Mouse (Mus musculus) kidney, postnatal 14 days (tissue): ENCODE measurements around the gene Szrd1.

Experiments
- DNase-seq: peaks from one replicate; pipeline ENCODE4 v3.0.0; 2022; ENCODE audit warnings: mixed read lengths

Szrd1 gene

DNA sequence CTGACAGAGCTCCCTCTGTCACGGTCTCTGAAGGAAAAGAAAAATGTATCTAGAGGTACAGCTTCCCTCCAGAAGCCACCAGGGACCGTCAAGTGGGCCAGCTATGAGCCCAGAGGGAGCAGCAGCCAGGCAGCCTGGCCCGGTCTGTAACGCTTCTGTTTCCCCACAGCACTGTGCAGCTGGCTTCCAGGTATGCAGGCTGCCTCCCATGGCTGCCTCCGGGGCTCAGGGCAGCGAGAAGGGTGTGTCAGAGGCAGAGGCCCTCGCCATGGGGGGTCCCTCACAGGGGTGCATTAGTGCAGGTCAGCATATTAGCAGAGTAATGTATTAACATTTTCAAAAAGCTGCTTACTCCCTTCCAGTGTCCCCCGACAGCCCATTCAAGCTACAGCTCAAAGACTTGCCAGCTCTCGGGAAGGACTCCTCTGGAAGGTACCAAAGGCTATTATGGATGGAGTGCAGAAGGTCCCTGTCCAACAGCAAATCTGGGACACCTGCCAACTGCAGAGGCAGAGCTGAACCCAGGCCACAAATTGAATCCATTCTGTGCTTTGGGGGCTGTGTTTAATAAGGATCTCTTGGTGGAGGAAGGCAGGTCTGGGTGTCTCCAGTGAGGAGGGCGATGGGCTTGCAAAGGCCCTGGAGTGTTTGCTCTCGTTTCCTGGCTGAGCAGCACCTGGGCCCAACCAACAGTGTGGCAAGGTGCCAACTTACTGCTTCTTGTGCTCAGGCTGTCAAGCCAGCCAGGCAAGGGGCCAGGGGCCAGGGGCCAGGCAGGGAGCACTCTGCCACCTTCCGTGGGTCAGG is 72.7 kb downstream of the Szrd1 start:
- DNase-seq, result peak; percentile 89

DNA sequence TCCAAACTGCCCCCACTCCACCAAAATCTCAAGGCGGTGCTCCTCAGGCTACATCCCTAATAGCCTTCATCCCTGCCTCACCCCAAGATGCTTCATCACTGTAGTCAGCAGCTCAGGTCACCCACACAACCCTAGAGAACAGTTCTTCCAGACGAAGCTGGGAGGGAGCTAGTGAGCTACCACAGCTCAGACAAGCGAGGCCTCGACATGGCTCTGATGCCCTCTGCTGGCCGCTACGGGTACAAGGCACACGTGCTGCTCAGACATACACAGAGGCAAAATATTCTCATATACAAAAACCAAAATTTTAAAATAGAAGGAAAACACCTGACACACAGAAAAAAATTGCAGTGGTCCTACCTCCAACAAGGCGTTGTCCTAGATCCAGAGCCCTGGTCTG is 74.5 kb downstream of the Szrd1 start:
- peak; percentile 89 for DNase-seq

DNA sequence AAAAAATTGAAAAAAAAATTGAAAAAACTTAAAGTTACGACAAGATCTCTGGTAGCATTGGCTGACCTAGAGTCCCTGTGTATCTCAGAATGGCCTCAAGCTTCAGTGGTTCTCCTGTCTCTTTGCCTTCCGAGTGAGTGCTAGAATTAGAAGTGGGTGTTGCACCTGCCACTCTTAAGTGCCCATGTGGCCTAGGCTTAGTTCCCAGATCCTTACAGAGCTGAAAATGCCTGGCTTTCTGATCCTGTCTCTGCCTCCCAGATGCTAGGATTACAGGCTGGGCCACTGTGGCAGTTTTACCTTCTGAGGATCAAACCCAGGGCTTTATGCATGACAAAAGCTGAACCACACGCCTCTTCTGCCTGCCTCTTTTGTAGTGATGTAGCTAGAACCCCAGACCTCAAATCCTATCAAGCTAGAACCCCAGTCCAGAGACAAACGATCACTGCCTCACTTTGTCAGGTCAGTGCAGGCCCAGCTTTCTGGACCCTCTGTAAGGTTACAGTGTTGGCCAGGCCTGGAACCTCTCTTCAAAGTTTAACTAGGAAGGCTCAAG is 75.4 kb downstream of the Szrd1 start:
- no peak for DNase-seq
